16 mouse cellular contexts compared by ENCODE assay signal in genomic region chr2:147992935-147993679, GRCm38 (mm10). TPM values are rescaled to one million over a fixed set of nuclear protein-coding genes. Genes with fewer than 3 reads are reported as not detected.
DNase-seq lines count a peak whose midpoint lies in the region; ATAC-seq and TF ChIP-seq lines count a peak whose summit lies in the region.
"Had no signal": no experiment of that assay in that cellular context is flagged by ENCODE, and none has a peak within 500 bp of the region (broad histone marks: within the 10 kb centered on the region; RNA-seq: fewer than 3 reads in every experiment).

No protein-coding gene starts in this region.

- no peak for TF ChIP-seq CTCF in liver, embryonic 14.5 days (IDR thresholded peaks at IDR 0.05; ENCODE audit: low read depth)

- 0 out of 2 replicates have a peak, but pooled peaks have one; percentile 48 for ATAC-seq in heart, embryonic 12.5 days (ENCODE audit: insufficient number of reproducible peaks, low FRiP score)
- ATAC-seq in midbrain, embryonic 11.5 days (ENCODE audit: low FRiP score), result no peak
- ATAC-seq in liver, embryonic 14.5 days (ENCODE audit: insufficient read depth), result peak; percentile 17; the same call in 1 of the 2 replicates
- ATAC-seq in megakaryocyte, adult 5-6 weeks (ENCODE audit: poor library complexity, severe bottlenecking), result no peak

- H3K9me3 ChIP-seq in heart, embryonic 12.5 days (replicated peaks), result no peaks in the 10 kb centered on the region
- H3K9me3 ChIP-seq in midbrain, embryonic 11.5 days (ENCODE audit: control insufficient read depth, low read length), result no peaks in the 10 kb centered on the region
- no peaks in the 10 kb centered on the region for H3K9me3 ChIP-seq in midbrain, embryonic 10.5 days (replicated peaks)
- no peaks in the 10 kb centered on the region for H3K9me3 ChIP-seq in liver, embryonic 14.5 days (ENCODE audit: control insufficient read depth, low read length)
- H3K9me3 ChIP-seq: heart, embryonic 15.5 days had no signal

- no peak for TF ChIP-seq EP300 in liver, embryonic 14.5 days (IDR thresholded peaks at IDR 0.05; ENCODE audit: low read depth)

- 81% methylated on average over 10 of the region's 10 CpGs for WGBS in heart, embryonic 12.5 days
- WGBS in midbrain, embryonic 11.5 days, result 94% methylated on average over 10 of the region's 10 CpGs
- WGBS in midbrain, embryonic 10.5 days, result 94% methylated on average over 10 of the region's 10 CpGs
- 70% methylated on average over 10 of the region's 10 CpGs for whole genome bisulfite sequencing in liver, embryonic 14.5 days (ENCODE audit: insufficient replicate concordance)

- no peaks in the 10 kb centered on the region for H3K36me3 ChIP-seq in heart, embryonic 12.5 days
- no peaks in the 10 kb centered on the region for H3K36me3 ChIP-seq in midbrain, embryonic 11.5 days (ENCODE audit: control insufficient read depth, insufficient read depth, low read length)
- no peaks in the 10 kb centered on the region for H3K36me3 ChIP-seq in midbrain, embryonic 10.5 days
- no peaks in the 10 kb centered on the region for H3K36me3 ChIP-seq in liver, embryonic 14.5 days (replicated peaks; ENCODE audit: control insufficient read depth, insufficient read depth, low read depth)
- H3K36me3 ChIP-seq: heart, embryonic 15.5 days had no signal

- no peak overlapping the region for H3K4me2 ChIP-seq in heart, embryonic 12.5 days
- H3K4me2 ChIP-seq in midbrain, embryonic 11.5 days, result no peak overlapping the region
- H3K4me2 ChIP-seq in liver, embryonic 14.5 days (ENCODE audit: low read depth), result no peak overlapping the region
- H3K4me2 ChIP-seq: heart, embryonic 15.5 days; hindbrain, embryonic 14.5 days had no signal

- no peak for DNase-seq in heart, adult 18-20 months
- DNase-seq in midbrain, embryonic 11.5 days (ENCODE audit: low spot score, missing footprints), result peak; percentile 21
- no peak for DNase-seq in midbrain, embryonic 10.5 days (ENCODE audit: low spot score)
- DNase-seq in liver, embryonic 14.5 days (ENCODE audit: low read depth in 3 of 3, low spot score in 3 of 3), result no peak
- no peak for DNase-seq in thymus, postnatal 36 days
- no peak for DNase-seq in thymus, postnatal 0 days (ENCODE audit: low spot score)
- DNase-seq: adrenal gland, postnatal 14 days; gastrocnemius, postnatal 25 days; right cerebral cortex, postnatal 25 days had no signal

- no peaks in the 10 kb centered on the region for H3K27me3 ChIP-seq in heart, embryonic 12.5 days (replicated peaks)
- H3K27me3 ChIP-seq in midbrain, embryonic 11.5 days (ENCODE audit: control insufficient read depth, insufficient read depth, low read length), result no peaks in the 10 kb centered on the region
- peaks cover 7% of the 10 kb centered on the region; the same call in 1 of the 2 replicates for H3K27me3 ChIP-seq in midbrain, embryonic 10.5 days (ENCODE audit: low read depth, poor library complexity, severe bottlenecking)
- no peaks in the 10 kb centered on the region for H3K27me3 ChIP-seq in liver, embryonic 14.5 days (ENCODE audit: control insufficient read depth, insufficient read depth, low read length)
- H3K27me3 ChIP-seq: heart, embryonic 15.5 days had no signal

- no peak overlapping the region for H3K9ac ChIP-seq in heart, embryonic 12.5 days
- no peak overlapping the region for H3K9ac ChIP-seq in midbrain, embryonic 11.5 days (ENCODE audit: low read length)
- no peak overlapping the region for H3K9ac ChIP-seq in liver, embryonic 14.5 days (replicated peaks)
- H3K9ac ChIP-seq: heart, embryonic 15.5 days; hindbrain, embryonic 14.5 days had no signal

- H3K27ac ChIP-seq in heart, embryonic 12.5 days (ENCODE audit: poor library complexity, severe bottlenecking), result no peak overlapping the region
- no peak overlapping the region for H3K27ac ChIP-seq in midbrain, embryonic 11.5 days (ENCODE audit: low read depth, low read length)
- no peak overlapping the region for H3K27ac ChIP-seq in midbrain, embryonic 10.5 days (replicated peaks)
- no peak overlapping the region for H3K27ac ChIP-seq in liver, embryonic 14.5 days
- H3K27ac ChIP-seq: heart, embryonic 15.5 days; hindbrain, embryonic 14.5 days; macrophage had no signal

- no peaks in the 10 kb centered on the region for H3K4me1 ChIP-seq in heart, embryonic 12.5 days (replicated peaks)
- no peaks in the 10 kb centered on the region for H3K4me1 ChIP-seq in midbrain, embryonic 11.5 days (ENCODE audit: control insufficient read depth, insufficient read depth, low read length)
- H3K4me1 ChIP-seq in midbrain, embryonic 10.5 days, result no peaks in the 10 kb centered on the region
- H3K4me1 ChIP-seq in liver, embryonic 14.5 days (replicated peaks; ENCODE audit: control insufficient read depth in 2 of 2, insufficient read depth in 2 of 2, low read length in 1 of 2), result peaks cover 0 to 9% of the 10 kb centered on the region in 2 experiments; a peak in 1 of 4 replicates
- H3K4me1 ChIP-seq: heart, embryonic 15.5 days had no signal

- H3K4me3 ChIP-seq in heart, embryonic 12.5 days, result no peak overlapping the region
- H3K4me3 ChIP-seq in midbrain, embryonic 11.5 days (ENCODE audit: low read depth, low read length), result no peak overlapping the region
- H3K4me3 ChIP-seq in midbrain, embryonic 10.5 days, result no peak overlapping the region
- no peak overlapping the region for H3K4me3 ChIP-seq in liver, embryonic 14.5 days (ENCODE audit: insufficient read depth in 1 of 2, low read depth in 2 of 2, low read length in 2 of 2)
- H3K4me3 ChIP-seq: heart, embryonic 15.5 days had no signal

RNA-seq across cellular contexts. Expression of gene Foxa2, which starts 53.7 kb away (rescaled TPM):
- polyA plus RNA-seq in heart, embryonic 12.5 days (2016; fragmentation: Nextera tagmentation; extraction: Ambion mirVana), result 0.44 and 0.55 TPM in 2 replicates
- total RNA-seq in heart, adult 18-20 months (2021), result under 1 TPM in 1 of 2 experiments, not detected in 1; 0.23 TPM
- 15.1 and 17.9 TPM in 2 replicates for polyA plus RNA-seq in midbrain, embryonic 11.5 days (2014; fragmentation: Nextera tagmentation; extraction: Ambion mirVana)
- polyA plus RNA-seq in midbrain, embryonic 10.5 days (2016; fragmentation: Nextera tagmentation; extraction: Ambion mirVana), result 10.4 and 12.1 TPM in 2 replicates
- polyA plus RNA-seq in liver, embryonic 14.5 days (2012; rRNA removed), result 3.2 and 3.9 TPM in 2 replicates
- polyA plus RNA-seq in liver, embryonic 14.5 days (2014; fragmentation: Nextera tagmentation; extraction: Ambion mirVana), result 2.8 and 3.9 TPM in 2 replicates
- not detected in 2 replicates for total RNA-seq in megakaryocyte, adult 5-6 weeks (2015)
- total RNA-seq in megakaryocyte, adult 5-6 weeks (2017), result not detected in 2 replicates
- polyA plus RNA-seq in thymus, postnatal 0 days (2015; fragmentation: Nextera tagmentation; extraction: Ambion mirVana), result 0.13 and 0.14 TPM in 2 replicates
- total RNA-seq: gastrocnemius, postnatal 25 days; left cerebral cortex, postnatal 14 days had no signal
- polyA plus RNA-seq: cortical plate, adult 2 months; macrophage had no signal

Comparison
In these comparisons a context has a peak if more than half of its experiments do, and no peak if none do; other contexts are left out.
1. ATAC-seq: peak in heart, embryonic 12.5 days (single experiment) and liver, embryonic 14.5 days (single experiment); none in midbrain, embryonic 11.5 days (single experiment) and megakaryocyte, adult 5-6 weeks (single experiment).